Mouse (Mus musculus) erythroid progenitor cell, adult 5-6 weeks (primary cell): ENCODE data around the gene Etv3. TPM values are rescaled to one million over a fixed set of nuclear protein-coding genes. Genes with fewer than 3 reads are reported as not detected.
A peak's percentile ranks its signal among the peaks of the same experiment; 100 is the strongest.

ENCODE experiments used
- ATAC-seq: replicated peaks from 2 replicates; pipeline ENCODE4 v1.8.0; 2016; ENCODE audit warnings: moderate number of reproducible peaks, mild to moderate bottlenecking, moderate TSS enrichment, inconsistent platforms; ENCODE audit not compliant: poor library complexity, low FRiP score, severe bottlenecking
- total RNA-seq, 2 experiments: library from RNA; stranded (forward) in 1 of 2; stranded (reverse) in 1 of 2; fragments of 150-400 nt in 1 of 2; fragments of 186-747, 209-891 nt in 1 of 2; gene quantifications; 2 replicates each; pipeline versions ENCODE4 v1.2.3 to v1.2.4; 2015 to 2017; ENCODE audit warnings: low replicate concordance in 2 of 2

Etv3 gene
- total RNA-seq, 2 experiments from 2014 or later: 1.1 to 4.6 TPM

GRCm38 (mm10) chr3:87515567-87516081 lies 9.6 kb upstream of the Etv3 start:
- ATAC-seq: no peak

GRCm38 (mm10) chr3:87518425-87518824 lies 6.8 kb upstream of the Etv3 start:
- no peak for ATAC-seq

DNA sequence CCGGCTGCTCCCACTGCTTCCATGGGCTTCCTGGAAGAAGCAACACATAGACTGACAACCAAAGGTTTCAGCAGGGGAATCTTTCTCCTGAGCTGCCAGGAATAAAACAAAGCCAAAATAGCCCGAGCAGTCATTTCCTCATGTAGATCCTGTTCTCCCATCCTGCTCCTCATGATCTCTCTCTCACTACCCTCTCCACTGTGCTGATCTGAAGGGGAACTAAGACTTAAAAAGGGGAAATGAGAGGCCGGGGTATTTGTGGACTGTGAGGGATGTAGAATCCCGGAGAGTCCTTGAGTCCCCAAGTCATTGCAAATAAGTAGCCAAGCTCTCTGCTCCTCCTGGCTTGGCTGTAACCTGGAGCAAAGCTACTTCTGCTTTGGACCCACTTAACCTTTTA lies 4.1 kb upstream of the Etv3 start:
- ATAC-seq: no peak

DNA sequence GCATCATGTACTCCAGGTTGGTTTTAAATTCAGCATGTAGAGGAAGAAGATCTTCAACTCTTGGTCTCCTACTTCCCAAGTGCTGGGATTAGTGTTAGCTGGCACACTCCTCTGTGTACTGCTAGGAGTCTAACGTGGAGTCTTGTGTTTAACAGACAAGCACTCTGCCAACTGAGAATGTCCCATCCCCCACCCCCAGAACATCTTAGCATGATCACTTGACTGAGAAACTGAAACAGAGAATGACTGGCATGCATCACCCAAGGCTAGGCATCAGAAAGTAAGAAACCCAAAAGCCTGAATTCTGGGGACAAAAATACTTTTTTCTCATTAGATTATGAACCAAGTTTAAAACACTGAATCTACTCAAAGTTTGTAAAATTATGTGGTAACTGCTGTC lies 3.4 kb upstream of the Etv3 start:
- no peak for ATAC-seq

- ATAC-seq: no peak
These were observed 1.5 kb upstream of the Etv3 start for GRCm38 (mm10) chr3:87523701-87524100.

- 0 out of 2 replicates have a peak, but pooled peaks have one; percentile 40 for ATAC-seq
These were observed 797 bp downstream of the Etv3 start for GRCm38 (mm10) chr3:87525837-87526570.

GRCm38 (mm10) chr3:87527139-87527538 lies 1.9 kb downstream of the Etv3 start:
- no peak for ATAC-seq

DNA sequence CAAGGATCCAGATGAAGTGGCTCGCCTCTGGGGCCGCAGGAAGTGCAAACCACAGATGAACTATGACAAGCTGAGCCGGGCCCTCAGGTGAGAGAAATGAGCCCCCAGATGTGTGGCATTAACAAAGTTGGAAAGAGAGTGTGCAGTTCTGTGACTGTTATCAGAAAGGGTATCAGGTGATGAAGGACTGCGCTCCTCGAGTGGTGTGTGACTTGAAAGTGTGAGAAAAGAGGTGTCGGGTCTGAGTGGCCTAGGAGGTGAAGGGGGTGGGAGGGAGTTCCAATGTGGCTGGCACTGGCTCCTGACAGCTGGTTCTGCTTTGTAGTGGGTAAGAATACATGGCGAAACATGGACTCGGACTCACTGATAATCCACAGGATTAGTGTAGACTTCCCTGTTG lies 2.8 kb downstream of the Etv3 start:
- no peak for ATAC-seq

GRCm38 (mm10) chr3:87528841-87529240 lies 3.6 kb downstream of the Etv3 start:
- no peak for ATAC-seq

DNA sequence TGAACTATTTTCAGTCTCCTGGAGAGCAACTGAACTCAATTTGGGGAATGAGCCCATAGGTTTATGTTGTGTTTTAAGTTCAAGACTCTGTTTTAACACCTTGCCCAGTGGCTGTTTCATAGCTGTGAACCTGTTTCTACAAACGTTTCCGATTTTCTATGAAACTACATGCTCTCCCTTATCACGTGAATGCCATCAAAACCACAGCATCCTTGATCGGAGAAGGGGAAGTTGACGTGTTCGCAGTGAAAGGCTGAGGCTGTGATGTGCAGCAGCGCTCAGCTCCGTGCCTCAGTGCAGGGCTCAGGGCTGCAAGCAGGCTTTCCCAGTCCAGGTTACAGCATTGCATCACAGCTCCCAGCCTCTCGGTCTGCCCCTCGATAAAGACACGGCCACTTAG lies 4.4 kb downstream of the Etv3 start:
- no peak for ATAC-seq

DNA sequence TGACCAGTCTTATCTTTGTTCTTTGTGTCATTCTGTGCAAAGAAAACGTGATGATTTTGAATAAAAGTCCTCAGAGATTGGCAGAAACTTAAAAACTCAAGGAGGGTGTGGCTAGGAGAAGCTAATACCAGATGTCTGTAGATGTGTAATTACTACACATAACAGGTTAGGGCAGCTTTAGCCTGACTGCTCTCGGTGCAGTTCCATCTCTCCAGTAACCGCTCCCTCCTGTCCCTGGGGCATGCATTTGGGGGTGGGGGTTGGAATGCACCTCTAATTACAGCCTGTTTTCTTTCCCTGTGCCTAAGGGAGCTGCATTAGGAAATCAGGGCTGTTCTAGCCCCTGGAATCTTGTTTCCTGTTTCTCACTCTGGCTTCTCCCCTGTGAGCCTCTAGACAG lies 5.0 kb downstream of the Etv3 start:
- ATAC-seq: no peak

DNA sequence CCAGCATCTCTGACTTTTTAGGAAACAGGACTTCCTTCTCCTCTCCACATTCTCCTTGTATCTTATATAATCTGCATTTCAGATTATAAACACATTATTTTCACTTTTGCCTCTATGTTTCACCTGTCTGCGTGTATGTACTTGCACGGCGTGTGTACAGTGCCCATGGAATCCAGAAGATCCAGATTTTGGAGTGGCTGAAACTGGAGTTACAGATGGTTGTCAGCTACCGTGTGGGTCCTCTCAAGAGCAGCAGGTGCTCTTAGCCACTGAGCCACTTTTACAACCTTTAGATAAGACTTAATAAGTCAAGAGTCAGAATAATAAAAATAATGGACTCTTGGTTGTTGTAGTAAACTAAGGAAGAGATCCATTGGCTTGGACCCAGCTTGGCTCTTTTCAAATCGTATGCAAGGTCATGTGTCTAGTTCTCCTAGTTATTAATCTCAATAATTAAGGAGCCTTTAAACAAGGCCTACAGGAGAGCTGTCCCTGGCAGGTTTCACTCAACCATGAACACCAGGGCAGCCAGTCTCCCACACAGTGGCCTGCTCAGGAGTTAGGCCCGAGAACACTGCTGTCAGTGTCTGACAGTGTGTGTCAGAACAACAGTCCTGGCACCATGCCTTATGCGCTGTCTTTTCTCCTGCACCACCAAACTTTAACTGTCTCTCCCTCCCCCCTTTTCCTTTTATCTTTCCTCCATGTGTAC lies 8.6 kb downstream of the Etv3 start:
- ATAC-seq: no peak

DNA sequence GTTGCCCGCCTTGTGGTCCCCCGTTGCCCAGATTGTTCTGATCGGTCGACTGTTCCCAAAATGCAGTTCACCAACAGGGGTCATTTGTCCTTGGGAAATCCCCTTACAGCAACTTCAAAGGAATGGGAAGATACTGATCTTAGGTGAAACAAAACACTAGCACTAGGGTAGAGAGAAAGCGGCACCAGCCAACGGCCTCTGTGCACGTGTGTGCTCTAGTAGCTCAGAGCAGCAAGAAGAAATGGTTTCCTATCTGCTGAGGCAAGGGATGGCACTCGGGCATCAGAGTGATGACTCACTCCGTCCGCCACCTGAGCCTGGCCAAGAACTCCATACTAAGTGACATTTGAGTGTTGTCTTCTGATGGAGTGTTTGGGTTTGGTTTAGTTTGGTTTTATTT lies 12.8 kb downstream of the Etv3 start:
- no peak for ATAC-seq

DNA sequence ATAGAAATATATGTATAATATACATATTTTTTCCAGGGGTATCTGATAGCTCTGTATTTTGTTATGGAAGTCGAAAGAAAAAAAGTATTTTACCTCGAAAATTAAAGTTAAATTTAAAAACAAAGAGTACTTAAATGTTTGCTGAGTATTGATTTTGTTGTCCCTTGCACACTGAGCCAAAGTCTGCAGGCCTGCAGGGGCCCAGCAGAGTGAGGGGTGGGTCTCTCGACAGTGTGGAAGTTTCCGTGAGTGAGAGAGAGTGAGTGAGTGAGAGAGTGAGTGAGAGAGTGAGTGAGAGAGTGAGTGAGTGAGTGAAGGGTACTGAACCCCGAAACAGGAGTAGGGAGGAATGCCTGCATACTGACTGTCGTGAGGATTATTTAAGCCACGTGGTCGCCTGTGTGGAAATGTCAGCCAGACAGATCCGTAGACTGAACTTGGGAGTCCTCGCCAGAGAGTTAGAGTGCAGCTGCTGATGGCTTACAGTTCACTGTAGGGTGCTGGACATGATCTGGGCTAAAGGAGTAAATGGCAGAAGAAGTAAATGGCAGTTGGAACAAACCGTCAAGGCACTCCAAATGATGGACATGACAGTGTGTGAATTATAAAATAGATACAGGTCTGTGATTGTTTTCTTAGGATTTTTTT lies 14.9 kb downstream of the Etv3 start:
- no peak for ATAC-seq

- no peak for ATAC-seq
These were observed 15.5 kb downstream of the Etv3 start for GRCm38 (mm10) chr3:87540714-87541113.

GRCm38 (mm10) chr3:87542481-87543215 lies 17.4 kb downstream of the Etv3 start:
- no peak for ATAC-seq

GRCm38 (mm10) chr3:87545554-87545953 lies 20.3 kb downstream of the Etv3 start:
- no peak for ATAC-seq

GRCm38 (mm10) chr3:87546291-87546721 lies 21.1 kb downstream of the Etv3 start:
- no peak for ATAC-seq

GRCm38 (mm10) chr3:87549908-87550307 lies 24.7 kb downstream of the Etv3 start:
- ATAC-seq: no peak

DNA sequence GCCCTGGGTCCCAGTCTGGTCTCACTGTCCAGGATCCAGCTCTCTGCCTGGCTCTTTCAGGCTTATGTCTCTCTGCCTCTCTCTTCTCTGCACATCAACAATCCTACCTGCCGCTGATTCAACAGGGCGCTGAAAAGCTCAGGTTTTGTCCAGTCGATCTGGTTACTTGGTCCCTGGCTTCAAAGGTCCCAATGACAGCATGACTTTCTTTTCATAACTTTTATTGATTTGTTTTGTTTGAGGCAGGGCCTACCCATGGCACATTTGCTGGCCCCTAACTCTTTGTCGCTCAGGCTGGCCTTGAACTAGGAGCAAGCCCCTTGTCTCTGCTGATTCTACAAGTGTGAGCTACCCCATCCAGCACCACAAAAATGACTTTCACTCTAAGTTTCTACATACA lies 27.1 kb downstream of the Etv3 start:
- ATAC-seq: no peak
